Mouse (Mus musculus): ENCODE data around the gene Ptprr.

- TF ChIP-seq CTCF (IDR thresholded peaks at IDR 0.05; ENCODE audit: insufficient read depth, low read depth, low read length) = no peak
- TF ChIP-seq POLR2A (IDR thresholded peaks at IDR 0.05; ENCODE audit: insufficient read depth, low read depth, low read length) = no peak
Measured at GRCm38 (mm10) chr10:116177390-116178179, 159.6 kb downstream of the Ptprr start.
